Mouse (Mus musculus): ENCODE measurements around the gene Dnajc1.

The Dnajc1 gene

GRCm38 (mm10) chr2:18201820-18202462 is 190.7 kb downstream of the Dnajc1 start:
- DNase-seq (ENCODE audit: low read depth, low spot score) = no peak

GRCm38 (mm10) chr2:18195691-18196396 is 196.8 kb downstream of the Dnajc1 start:
- no peak for DNase-seq (ENCODE audit: low read depth, low spot score)

DNA sequence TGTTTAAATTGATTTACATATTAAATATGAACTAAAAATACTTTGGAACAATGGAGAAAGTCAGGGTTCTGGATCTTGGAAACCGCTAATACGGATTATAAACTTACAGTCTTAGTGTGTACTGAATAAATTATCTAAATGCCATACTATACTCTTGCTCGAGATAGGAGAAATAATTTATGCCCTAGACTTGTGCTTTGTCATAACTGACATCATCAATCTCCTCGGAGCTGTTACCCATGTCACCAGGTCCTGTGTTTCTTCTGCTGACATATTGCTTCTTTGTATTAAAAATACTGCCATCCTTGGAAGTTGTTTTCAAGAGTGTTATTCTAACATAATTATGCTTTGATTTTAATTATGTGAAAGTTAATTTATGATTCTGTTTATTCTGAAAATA is 197.3 kb downstream of the Dnajc1 start:
- DNase-seq (ENCODE audit: low read depth, low spot score) = no peak

DNA sequence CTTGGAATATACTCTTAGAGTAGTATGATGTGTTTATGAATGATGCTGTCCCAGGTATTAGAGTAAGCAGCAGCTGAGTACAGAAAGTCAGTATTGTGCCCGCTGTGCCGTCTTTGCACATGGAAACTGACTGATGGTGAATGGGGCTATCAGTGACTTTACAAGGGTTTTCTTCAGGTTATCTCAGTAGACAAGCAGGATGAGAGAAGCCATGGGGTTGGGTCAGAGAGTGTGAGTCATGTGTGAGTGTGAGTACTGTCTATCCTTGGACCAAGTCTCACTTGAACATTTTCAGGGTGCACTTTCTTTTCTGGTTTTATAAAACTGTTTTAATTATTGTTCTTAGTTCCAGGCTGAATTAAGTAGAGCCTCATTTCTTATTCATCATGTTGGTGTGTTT is 204.3 kb downstream of the Dnajc1 start:
- no peak for DNase-seq (ENCODE audit: low read depth, low spot score)

DNA sequence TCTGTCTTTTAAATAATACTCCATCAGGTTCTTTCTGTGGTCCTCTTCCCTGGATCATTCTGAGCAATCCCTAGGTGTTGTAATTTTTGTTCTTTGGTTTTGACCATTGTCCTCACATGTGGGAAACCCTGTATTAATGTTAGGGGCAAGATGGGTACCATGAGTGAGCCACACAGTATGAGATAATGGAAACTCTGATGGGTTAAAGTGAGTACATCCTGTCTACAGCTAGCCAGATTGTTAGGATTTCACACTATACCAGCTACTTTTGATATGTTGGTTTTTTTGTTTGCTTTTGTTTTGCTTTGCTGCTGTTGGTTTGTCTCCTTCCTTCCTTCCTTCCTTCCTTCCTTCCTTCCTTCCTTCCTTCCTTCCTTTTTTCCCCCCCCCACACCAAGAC is 209.6 kb downstream of the Dnajc1 start:
- no peak for DNase-seq (ENCODE audit: low read depth, low spot score)

- DNase-seq (ENCODE audit: low read depth, low spot score) = no peak
These were observed 211.0 kb downstream of the Dnajc1 start for GRCm38 (mm10) chr2:18181631-18182030.

DNA sequence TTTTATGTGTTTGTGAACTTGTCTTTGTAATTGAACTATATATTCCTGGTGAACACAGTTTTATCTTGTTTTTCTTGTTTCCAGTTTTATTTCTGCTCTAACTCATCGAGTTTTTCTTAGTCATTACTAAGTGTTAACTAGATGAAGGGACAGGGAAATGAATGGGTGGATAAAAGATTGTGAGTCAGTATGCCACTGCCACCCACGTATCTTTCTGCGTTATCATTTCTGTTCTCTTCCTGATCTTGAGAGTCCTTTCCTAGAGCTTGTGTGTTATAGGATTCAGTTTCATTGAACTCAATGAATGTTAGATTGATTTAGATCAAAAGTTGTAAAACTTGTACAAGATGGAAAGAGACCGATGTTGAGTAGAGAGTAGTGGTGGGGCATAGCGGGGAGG is 212.3 kb downstream of the Dnajc1 start:
- no peak for DNase-seq (ENCODE audit: low read depth, low spot score)

DNA sequence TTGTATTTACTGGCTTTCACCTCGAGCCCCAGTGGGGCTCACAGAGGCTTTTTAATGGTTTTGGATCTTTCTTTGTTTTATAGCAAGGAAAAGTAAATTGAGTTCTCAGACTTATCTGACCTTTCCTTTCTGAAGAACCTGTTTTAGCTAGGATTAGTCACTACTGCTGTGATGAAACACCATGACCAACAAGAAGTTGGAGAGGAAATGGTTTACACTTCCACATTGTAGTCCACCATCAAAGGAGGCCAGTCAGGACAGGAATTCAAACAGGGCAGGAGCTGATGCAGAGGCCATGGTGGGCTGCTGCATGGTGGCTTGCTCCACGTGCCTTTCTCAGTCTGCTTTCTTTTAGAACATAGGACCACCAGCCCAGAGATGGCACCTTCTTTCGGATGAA is 216.4 kb downstream of the Dnajc1 start:
- DNase-seq (ENCODE audit: low read depth, low spot score) = no peak

DNA sequence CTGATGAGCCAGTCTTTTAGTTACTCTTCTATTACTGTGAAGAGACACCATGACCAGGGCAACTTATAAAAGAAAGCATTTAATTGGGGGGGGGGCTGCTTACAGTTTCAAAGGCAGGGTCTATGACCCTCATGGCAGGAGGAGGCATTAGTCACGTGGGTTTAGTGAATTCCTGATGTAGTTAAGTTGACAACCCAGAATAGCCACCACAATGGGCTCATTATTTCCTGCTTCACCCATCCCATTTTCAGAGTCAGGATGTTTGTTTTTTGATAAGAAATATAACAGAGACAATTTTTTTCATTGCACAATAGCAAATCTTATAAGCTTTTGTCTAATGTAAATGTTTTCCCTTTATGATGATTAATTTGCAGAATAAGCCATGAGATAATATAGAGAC is 217.4 kb downstream of the Dnajc1 start:
- DNase-seq (ENCODE audit: low read depth, low spot score) = no peak

DNA sequence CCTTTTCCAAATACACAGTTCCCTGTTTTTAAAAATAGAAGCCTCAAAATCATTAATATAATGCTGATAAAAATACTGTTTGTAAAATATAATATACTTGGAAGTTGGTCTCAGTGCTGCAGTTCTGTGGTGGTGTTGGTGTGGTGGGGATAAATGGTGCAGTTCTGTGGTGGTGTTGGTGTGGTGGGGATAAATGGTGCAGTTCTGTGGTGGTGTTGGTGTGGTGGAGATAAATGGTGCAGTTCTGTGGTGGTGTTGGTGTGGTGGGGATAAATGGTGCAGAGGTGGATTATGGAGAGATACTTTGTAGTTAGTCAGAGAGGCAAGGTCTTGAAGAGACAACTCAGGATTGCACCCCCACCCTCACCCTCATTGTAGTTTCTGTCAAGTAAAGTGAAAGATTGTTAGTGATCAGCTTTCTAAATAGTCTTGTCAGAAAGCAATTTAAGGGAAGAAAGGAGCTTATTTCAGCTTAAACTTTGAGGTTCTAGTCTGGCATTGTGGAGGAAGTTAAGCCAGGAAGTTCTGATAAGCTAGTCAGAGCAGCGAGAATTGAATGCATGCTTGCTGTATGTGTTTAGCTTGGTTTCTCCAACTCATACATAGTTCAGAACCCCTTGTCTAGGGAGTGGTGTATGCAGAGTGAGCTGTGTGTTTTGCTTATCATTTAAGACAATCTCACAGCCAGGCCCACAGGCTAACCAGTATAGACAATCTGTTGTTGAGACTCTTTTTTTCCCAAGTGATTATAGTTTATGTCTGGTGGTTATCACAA is 223.3 kb downstream of the Dnajc1 start:
- no peak for DNase-seq (ENCODE audit: low read depth, low spot score)

- DNase-seq (ENCODE audit: low read depth, low spot score) = no peak
These were observed 227.1 kb downstream of the Dnajc1 start for GRCm38 (mm10) chr2:18165511-18165910.

DNA sequence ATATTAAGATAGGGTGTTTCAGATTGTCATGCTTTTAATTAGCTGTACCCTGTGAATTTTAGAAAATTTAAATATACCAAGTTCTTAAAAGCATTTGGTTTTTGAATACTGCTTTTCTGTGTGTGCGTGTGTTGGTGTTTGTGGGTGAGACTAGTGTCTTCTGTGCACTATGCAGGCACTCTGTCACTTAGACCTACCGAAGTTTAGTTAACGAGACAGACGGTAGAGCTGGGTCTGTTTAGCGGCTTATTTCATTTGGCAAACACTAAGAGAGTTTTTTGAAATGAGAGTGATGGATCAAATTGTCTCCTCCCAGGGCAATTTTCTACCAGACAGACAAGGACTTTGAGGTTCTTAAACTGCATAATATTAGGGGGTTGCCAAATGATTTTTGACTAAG is 231.6 kb downstream of the Dnajc1 start:
- no peak for DNase-seq (ENCODE audit: low read depth, low spot score)

DNA sequence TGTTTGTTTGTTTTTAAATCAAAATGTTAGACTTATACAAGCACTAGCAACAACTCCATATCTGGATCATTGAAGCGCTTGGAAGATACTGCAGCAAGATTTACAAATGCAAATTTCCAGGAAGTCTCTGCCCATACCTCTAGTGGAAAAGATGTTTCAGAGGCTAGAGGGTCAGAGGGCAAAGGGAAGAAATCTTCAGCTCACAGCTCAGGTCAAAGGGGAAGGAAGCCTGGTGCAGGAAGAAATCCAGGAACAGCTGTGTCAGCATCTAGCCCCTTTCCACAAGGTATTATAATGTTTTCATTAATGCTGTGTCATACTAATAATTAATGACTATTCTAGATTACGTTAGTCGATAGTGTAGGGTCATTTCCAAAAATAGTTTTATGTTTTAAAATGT is 233.2 kb downstream of the Dnajc1 start:
- DNase-seq (ENCODE audit: low read depth, low spot score) = no peak

GRCm38 (mm10) chr2:18156131-18156530 is 236.5 kb downstream of the Dnajc1 start:
- DNase-seq (ENCODE audit: low read depth, low spot score) = no peak

Data from c-Kit-negative CD71-positive TER-119-positive erythroid progenitor cells, embryonic 14.5 days (primary cell).